Mouse (Mus musculus): ENCODE measurements around the gene Aldoc. TPM values are rescaled to one million over a fixed set of nuclear protein-coding genes. Genes with fewer than 3 reads are reported as not detected.
A peak's percentile ranks its signal among the peaks of the same experiment; 100 is the strongest.

Aldoc gene
- polyA plus RNA-seq, 1 experiment, result 32.5 TPM

GRCm38 (mm10) chr11:78347070-78347754 lies 24.4 kb downstream of the Aldoc start:
- Histone ChIP-seq H3K4me1 (ENCODE audit: control insufficient read depth, insufficient read depth, low read length) (peaks cover 2% of the 10 kb centered on the region), H3K36me3 (ENCODE audit: control insufficient read depth, insufficient read depth, low read length, poor library complexity, severe bottlenecking) (no peaks in the 10 kb centered on the region; the same call in 1 of the 2 replicates), H3K9me3 (replicated peaks; ENCODE audit: control insufficient read depth, insufficient read depth, low read length, poor library complexity, severe bottlenecking) (no peaks in the 10 kb centered on the region), H3K27ac (ENCODE audit: insufficient read depth, low read length) (no peak overlapping the region), H3K4me3 (ENCODE audit: low read depth, low read length) (peak overlapping the region; percentile 10; the same call in 1 of the 2 replicates), H3K9ac (ENCODE audit: low read depth, poor library complexity, severe bottlenecking) (peak overlapping the region; percentile 52), H3K27me3 (ENCODE audit: control insufficient read depth, insufficient read depth, low read length, poor library complexity, severe bottlenecking) (no peaks in the 10 kb centered on the region)
- TF ChIP-seq EP300 (IDR thresholded peaks at IDR 0.05; ENCODE audit: insufficient read depth, low read depth, low read length) (no peak), CTCF (IDR thresholded peaks at IDR 0.05; ENCODE audit: low read depth, low read length) (peak; percentile 73)

- Histone ChIP-seq H3K27me3 (ENCODE audit: control insufficient read depth, insufficient read depth, low read length, poor library complexity, severe bottlenecking) (no peaks in the 10 kb centered on the region), H3K9me3 (replicated peaks; ENCODE audit: control insufficient read depth, insufficient read depth, low read length, poor library complexity, severe bottlenecking) (no peaks in the 10 kb centered on the region), H3K9ac (ENCODE audit: low read depth, poor library complexity, severe bottlenecking) (peak overlapping the region; percentile 52), H3K4me3 (ENCODE audit: low read depth, low read length) (peak overlapping the region; percentile 10; the same call in 1 of the 2 replicates), H3K4me1 (ENCODE audit: control insufficient read depth, insufficient read depth, low read length) (peaks cover 2% of the 10 kb centered on the region), H3K36me3 (ENCODE audit: control insufficient read depth, insufficient read depth, low read length, poor library complexity, severe bottlenecking) (no peaks in the 10 kb centered on the region; the same call in 1 of the 2 replicates), H3K27ac (ENCODE audit: insufficient read depth, low read length) (no peak overlapping the region)
- TF ChIP-seq POLR2A (IDR thresholded peaks at IDR 0.05; ENCODE audit: insufficient read depth, low read length) (no peak), CTCF (IDR thresholded peaks at IDR 0.05; ENCODE audit: low read depth, low read length) (no peak), EP300 (IDR thresholded peaks at IDR 0.05; ENCODE audit: insufficient read depth, low read depth, low read length) (no peak)
Observed at GRCm38 (mm10) chr11:78347908-78348307, 25.1 kb downstream of the Aldoc start.

- Histone ChIP-seq H3K4me1 (ENCODE audit: control insufficient read depth, insufficient read depth, low read length) (peaks cover 4% of the 10 kb centered on the region), H3K27me3 (ENCODE audit: control insufficient read depth, insufficient read depth, low read length, poor library complexity, severe bottlenecking) (no peaks in the 10 kb centered on the region), H3K4me3 (ENCODE audit: low read depth, low read length) (no peak overlapping the region), H3K9me3 (replicated peaks; ENCODE audit: control insufficient read depth, insufficient read depth, low read length, poor library complexity, severe bottlenecking) (no peaks in the 10 kb centered on the region), H3K27ac (ENCODE audit: insufficient read depth, low read length) (no peak overlapping the region), H3K9ac (ENCODE audit: low read depth, poor library complexity, severe bottlenecking) (no peak overlapping the region), H3K36me3 (ENCODE audit: control insufficient read depth, insufficient read depth, low read length, poor library complexity, severe bottlenecking) (no peaks in the 10 kb centered on the region; the same call in 1 of the 2 replicates)
- TF ChIP-seq POLR2A (IDR thresholded peaks at IDR 0.05; ENCODE audit: insufficient read depth, low read length) (no peak), CTCF (IDR thresholded peaks at IDR 0.05; ENCODE audit: low read depth, low read length) (no peak), EP300 (IDR thresholded peaks at IDR 0.05; ENCODE audit: insufficient read depth, low read depth, low read length) (no peak)
Observed at GRCm38 (mm10) chr11:78348474-78348873, 25.7 kb downstream of the Aldoc start.

DNA sequence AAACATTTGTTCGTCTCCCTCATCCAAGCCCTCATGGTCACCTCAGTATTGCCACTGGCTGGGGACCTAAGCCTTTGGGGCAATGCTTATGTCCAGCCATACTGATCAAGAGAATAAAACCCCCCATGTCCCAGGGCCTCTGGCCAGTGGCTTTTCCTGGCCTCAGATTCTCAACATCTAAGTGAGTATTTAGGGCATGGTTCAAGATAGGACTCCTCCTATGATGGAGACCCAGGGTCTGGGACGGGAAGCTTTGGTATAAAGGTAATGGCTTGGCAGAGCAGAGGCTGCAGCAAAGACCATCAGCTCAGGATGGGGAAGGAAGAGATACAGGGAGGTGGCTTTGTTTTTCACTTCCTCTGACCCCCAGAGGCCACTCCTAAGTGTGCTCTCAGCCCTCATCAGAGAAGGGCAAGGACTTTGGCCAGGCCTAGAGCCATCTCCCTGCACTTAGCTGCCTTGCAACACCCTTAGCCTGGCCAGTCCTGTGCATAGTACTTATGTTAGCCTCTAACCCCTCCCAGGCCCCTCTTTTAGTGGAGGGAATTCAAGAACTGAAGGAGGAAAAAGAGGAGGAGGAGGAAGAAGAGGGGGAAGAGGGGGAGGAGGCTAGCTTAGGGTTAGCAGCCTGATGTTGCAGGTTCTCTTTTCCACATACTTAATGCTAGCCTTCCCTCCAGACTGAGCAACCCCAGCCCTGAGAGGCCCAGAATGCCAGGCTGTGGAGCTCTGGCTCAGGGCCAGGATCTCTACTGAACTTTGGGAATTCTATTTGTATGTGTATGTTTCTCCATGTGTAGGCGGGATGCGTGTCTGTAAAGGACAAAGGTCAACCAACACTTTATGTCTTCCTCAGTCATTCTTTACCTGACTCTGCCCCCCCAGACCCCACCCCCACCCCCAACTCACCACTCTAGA lies 26.9 kb downstream of the Aldoc start:
- Histone ChIP-seq H3K4me3 (ENCODE audit: low read depth, low read length) (no peak overlapping the region), H3K36me3 (ENCODE audit: control insufficient read depth, insufficient read depth, low read length, poor library complexity, severe bottlenecking) (no peaks in the 10 kb centered on the region; the same call in 1 of the 2 replicates), H3K4me1 (ENCODE audit: control insufficient read depth, insufficient read depth, low read length) (peaks cover 4% of the 10 kb centered on the region), H3K9ac (ENCODE audit: low read depth, poor library complexity, severe bottlenecking) (no peak overlapping the region), H3K27me3 (ENCODE audit: control insufficient read depth, insufficient read depth, low read length, poor library complexity, severe bottlenecking) (no peaks in the 10 kb centered on the region), H3K27ac (ENCODE audit: insufficient read depth, low read length) (no peak overlapping the region), H3K9me3 (replicated peaks; ENCODE audit: control insufficient read depth, insufficient read depth, low read length, poor library complexity, severe bottlenecking) (no peaks in the 10 kb centered on the region)
- TF ChIP-seq CTCF (IDR thresholded peaks at IDR 0.05; ENCODE audit: low read depth, low read length) (no peak), EP300 (IDR thresholded peaks at IDR 0.05; ENCODE audit: insufficient read depth, low read depth, low read length) (no peak), POLR2A (IDR thresholded peaks at IDR 0.05; ENCODE audit: insufficient read depth, low read length) (no peak)

- Histone ChIP-seq H3K9ac (ENCODE audit: low read depth, poor library complexity, severe bottlenecking) (no peak overlapping the region), H3K4me3 (ENCODE audit: low read depth, low read length) (no peak overlapping the region), H3K36me3 (ENCODE audit: control insufficient read depth, insufficient read depth, low read length, poor library complexity, severe bottlenecking) (no peaks in the 10 kb centered on the region; the same call in 1 of the 2 replicates), H3K27ac (ENCODE audit: insufficient read depth, low read length) (no peak overlapping the region), H3K27me3 (ENCODE audit: control insufficient read depth, insufficient read depth, low read length, poor library complexity, severe bottlenecking) (no peaks in the 10 kb centered on the region), H3K4me1 (ENCODE audit: control insufficient read depth, insufficient read depth, low read length) (peaks cover 3% of the 10 kb centered on the region), H3K9me3 (replicated peaks; ENCODE audit: control insufficient read depth, insufficient read depth, low read length, poor library complexity, severe bottlenecking) (no peaks in the 10 kb centered on the region)
- TF ChIP-seq CTCF (IDR thresholded peaks at IDR 0.05; ENCODE audit: low read depth, low read length) (no peak), EP300 (IDR thresholded peaks at IDR 0.05; ENCODE audit: insufficient read depth, low read depth, low read length) (no peak), POLR2A (IDR thresholded peaks at IDR 0.05; ENCODE audit: insufficient read depth, low read length) (no peak)
Observed at GRCm38 (mm10) chr11:78353081-78353480, 30.3 kb downstream of the Aldoc start.
